Mouse (Mus musculus) hindbrain, embryonic 10.5 days (tissue): Measurements from ENCODE around the gene Ralgps1. TPM values are rescaled to one million over a fixed set of nuclear protein-coding genes. Genes with fewer than 3 reads are reported as not detected.

Experiments used
- DNase-seq: peaks from one replicate; pipeline ENCODE4 v3.0.0-alpha.2; 2017; ENCODE audit warnings: low spot score
- H3K27ac ChIP-seq: fragments of 300-500 bp; sonication (generic); 2 replicates; pipeline ENCODE4 v1.5.1; 2016; ENCODE audit warnings: mild to moderate bottlenecking, moderate library complexity
- H3K27me3 ChIP-seq: fragments of 300-500 bp; sonication (generic); 2 replicates; pipeline ENCODE4 v1.6.1; 2016; ENCODE audit warnings: mild to moderate bottlenecking; ENCODE audit not compliant: poor library complexity, insufficient read depth, severe bottlenecking
- H3K36me3 ChIP-seq: fragments of 300-500 bp; sonication (generic); 2 replicates; pipeline ENCODE4 v1.6.1; 2016; ENCODE audit warnings: mild to moderate bottlenecking, moderate library complexity
- H3K4me1 ChIP-seq: fragments of 300-500 bp; sonication (generic); replicated peaks from 2 replicates; pipeline ENCODE4 v1.6.1; 2016; ENCODE audit warnings: mild to moderate bottlenecking
- H3K4me3 ChIP-seq: fragments of 300-500 bp; sonication (generic); 2 replicates; pipeline ENCODE4 v1.5.1; 2016; ENCODE audit warnings: mild to moderate bottlenecking, moderate library complexity
- H3K9me3 ChIP-seq: fragments of 300-500 bp; sonication (generic); 2 replicates; pipeline ENCODE4 v1.6.1; 2016; ENCODE audit warnings: mild to moderate bottlenecking, moderate library complexity
- WGBS: fragments of 180-500 bp; shearing (Covaris S2); methylation state at CpG from one replicate; pipeline ENCODE4 v1.1.7; 2016; 5-methylcytosine and 5-hydroxymethylcytosine counted together
- polyA plus RNA-seq: library from polyadenylated mRNA; unstranded; fragments of >200 nt; fragmentation: Nextera tagmentation; extraction: Ambion mirVana; gene quantifications from 2 replicates; pipeline ENCODE4 v1.2.1, GENCODE M21; 2016

The Ralgps1 gene
- polyA plus RNA-seq, 1 experiment from 2014 or later = 12.2 TPM

DNA sequence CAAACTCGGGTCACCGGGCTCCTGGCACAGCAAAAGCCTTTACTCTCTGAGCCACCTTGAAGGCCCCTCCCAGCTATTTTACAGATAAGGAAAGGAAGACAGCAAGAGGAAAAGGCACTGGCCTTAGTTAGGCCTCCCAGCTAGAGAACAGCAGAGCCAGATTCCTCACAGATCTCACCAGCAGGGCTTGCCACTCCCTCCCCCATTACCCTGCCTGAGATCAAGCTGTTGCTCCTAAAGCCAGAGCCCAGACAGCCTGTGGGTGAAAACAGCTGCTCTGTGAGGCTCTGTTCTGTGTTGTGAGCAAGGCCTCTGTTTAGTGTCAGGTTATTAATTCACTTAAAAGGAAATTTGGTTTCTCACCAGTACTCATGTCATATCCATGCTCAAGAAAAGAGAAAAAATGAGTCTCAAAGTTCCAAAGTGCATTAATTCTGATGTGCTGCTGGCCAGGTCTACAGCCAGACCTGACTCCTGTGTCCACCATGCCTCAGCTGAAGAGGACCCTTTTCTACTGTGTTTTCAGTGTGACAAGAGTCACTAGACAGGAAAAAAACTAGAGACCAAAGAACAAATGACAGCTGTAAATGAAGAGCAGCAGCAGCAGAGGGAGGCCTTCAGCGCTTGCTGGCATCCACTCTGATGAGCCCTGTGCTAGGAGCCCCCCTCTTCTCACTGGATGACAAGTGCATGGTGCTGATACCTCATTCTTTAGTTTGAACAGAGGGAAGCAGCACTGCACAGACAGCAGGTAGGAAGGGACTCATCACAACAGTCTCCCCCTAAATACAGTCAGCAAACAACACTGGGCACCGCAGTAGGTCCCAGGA lies 55.8 kb downstream of the Ralgps1 start:
- Histone ChIP-seq H3K4me3 (no peak overlapping the region), H3K36me3 (no peaks in the 10 kb centered on the region), H3K27ac (no peak overlapping the region), H3K4me1 (peaks cover 31% of the 10 kb centered on the region), H3K9me3 (no peaks in the 10 kb centered on the region), H3K27me3 (peaks cover 26% of the 10 kb centered on the region)
- no peak for DNase-seq
- 88% methylated on average over 4 of the region's 4 CpGs for WGBS

DNA sequence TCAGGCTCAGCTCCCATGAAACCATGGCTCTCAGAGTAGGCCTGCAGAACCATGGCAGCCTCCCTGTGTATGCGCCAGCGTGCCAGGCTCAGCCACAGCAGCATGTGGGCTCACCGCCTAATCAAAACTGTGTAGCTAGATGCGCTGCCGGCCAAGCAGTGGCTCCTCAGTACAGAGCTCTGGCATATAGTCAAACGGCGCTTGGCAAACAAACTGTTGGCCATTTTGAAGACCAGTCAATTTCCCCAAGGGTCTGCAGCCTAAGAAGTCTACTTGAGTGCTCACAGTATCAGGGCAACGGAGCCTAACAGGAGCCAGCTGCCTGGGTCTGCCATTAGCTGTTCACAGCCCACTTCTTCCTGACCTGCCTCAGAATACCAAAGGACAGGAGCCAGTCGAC lies 61.9 kb downstream of the Ralgps1 start:
- Histone ChIP-seq H3K9me3 (no peaks in the 10 kb centered on the region), H3K4me1 (0 out of 2 replicates have a peak, but pooled peaks cover 4% of the 10 kb centered on the region), H3K36me3 (0 out of 2 replicates have a peak, but pooled peaks cover 9% of the 10 kb centered on the region), H3K4me3 (no peak overlapping the region), H3K27me3 (no peaks in the 10 kb centered on the region), H3K27ac (no peak overlapping the region)
- DNase-seq = no peak
- 96% methylated on average over 9 of the region's 9 CpGs for WGBS

DNA sequence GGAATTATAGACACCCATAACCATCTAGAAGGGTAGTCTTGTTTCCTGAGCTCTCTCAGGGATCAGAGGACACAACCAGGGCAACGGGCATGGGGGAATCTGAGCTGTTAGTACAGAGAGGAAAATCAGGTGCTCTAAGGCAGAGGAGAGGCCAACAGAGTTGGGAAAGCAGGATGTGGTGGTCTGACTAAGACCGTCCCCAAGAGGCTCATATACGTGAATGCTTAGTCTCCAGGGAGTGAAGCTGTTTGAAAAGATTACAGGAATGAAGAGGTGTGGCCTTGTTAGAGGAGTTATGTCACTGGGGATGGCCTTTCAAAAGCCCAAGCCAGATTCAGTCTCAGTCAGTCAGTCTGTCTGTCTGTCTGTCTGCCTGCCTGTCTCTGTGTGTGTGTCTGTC lies 64.7 kb downstream of the Ralgps1 start:
- no peak overlapping the region for H3K4me3 ChIP-seq
- WGBS = 80% methylated on average over 3 of the region's 3 CpGs
- DNase-seq = no peak
- no peak overlapping the region for H3K27ac ChIP-seq
- 0 out of 2 replicates have a peak, but pooled peaks cover 9% of the 10 kb centered on the region for H3K36me3 ChIP-seq
- peaks cover 17% of the 10 kb centered on the region; the same call in 1 of the 2 replicates for H3K4me1 ChIP-seq
- H3K9me3 ChIP-seq = no peaks in the 10 kb centered on the region
- no peaks in the 10 kb centered on the region for H3K27me3 ChIP-seq

DNA sequence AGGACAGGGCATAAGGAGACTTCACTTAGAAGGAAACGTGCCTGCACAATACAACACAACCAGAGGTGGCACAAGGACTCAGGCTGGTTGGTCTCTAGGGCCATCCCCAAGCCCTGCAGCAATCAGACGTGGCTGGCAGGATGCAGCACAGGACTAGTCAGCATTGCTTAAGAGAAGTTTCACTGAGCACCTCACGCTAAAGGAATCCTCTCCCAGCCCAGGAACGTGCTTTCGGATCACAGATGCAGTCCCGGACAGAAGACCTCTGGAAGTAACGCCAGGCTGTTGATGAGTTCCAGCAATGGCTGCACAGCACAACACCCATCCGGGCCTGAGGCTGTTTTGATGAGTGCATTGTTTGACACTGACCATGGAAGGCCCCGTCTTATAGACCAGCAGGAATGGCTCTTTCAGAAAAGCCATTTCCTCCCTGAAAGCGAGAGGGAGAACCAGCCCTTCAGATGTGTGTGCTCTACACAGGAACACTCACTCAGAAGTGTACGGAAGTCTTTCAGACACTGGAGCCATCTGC lies 67.8 kb downstream of the Ralgps1 start:
- WGBS = 86% methylated on average over 11 of the region's 11 CpGs
- Histone ChIP-seq H3K36me3 (no peaks in the 10 kb centered on the region), H3K4me1 (peaks cover 20% of the 10 kb centered on the region), H3K4me3 (no peak overlapping the region), H3K9me3 (no peaks in the 10 kb centered on the region), H3K27ac (peak overlapping the region; percentile 23; the same call in 1 of the 2 replicates), H3K27me3 (no peaks in the 10 kb centered on the region)
- no peak for DNase-seq

DNA sequence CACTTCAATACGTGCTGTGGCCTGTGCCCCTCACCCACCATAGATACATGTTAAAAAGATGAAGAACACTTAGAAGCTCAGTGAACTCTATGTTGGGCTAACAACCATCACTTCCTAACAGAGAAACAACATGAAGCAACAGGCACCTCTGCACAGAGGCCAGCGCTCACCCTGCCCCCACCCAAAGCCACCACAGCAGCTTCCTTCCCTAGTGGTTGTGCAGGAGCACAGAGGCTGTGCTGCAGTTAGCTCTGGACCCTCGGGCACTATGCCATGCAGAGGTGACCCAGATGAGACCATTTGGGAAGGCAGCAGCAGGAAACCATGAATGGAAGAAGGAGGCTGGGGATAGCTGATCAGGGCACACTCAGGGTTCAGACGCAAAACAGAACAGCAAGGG lies 68.5 kb downstream of the Ralgps1 start:
- Histone ChIP-seq H3K27ac (no peak overlapping the region), H3K9me3 (no peaks in the 10 kb centered on the region), H3K4me3 (no peak overlapping the region), H3K27me3 (no peaks in the 10 kb centered on the region), H3K4me1 (peaks cover 20% of the 10 kb centered on the region), H3K36me3 (no peaks in the 10 kb centered on the region)
- 82% methylated on average over 4 of the region's 4 CpGs for WGBS
- DNase-seq = no peak

DNA sequence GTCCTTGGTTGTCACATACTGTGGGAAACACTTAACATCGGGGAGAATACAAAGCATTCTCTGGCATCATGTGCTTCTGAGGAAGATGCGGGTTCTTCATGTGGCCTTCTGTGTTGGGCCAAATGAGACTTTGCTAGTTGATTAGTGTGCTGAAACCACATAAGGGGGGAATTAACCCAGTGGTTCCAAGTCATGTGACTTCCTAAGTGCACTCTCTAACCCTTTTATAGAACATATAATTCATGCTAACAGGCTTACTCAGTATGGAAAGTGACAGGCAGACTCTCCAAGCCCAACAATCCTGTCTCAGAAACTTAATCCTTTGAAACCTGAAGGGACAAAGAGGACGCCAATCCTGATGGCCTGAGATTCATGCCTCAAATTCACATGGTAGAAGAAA lies 68.9 kb downstream of the Ralgps1 start:
- 90% methylated on average over 3 of the region's 3 CpGs for WGBS
- DNase-seq = no peak
- no peak overlapping the region for H3K27ac ChIP-seq

DNA sequence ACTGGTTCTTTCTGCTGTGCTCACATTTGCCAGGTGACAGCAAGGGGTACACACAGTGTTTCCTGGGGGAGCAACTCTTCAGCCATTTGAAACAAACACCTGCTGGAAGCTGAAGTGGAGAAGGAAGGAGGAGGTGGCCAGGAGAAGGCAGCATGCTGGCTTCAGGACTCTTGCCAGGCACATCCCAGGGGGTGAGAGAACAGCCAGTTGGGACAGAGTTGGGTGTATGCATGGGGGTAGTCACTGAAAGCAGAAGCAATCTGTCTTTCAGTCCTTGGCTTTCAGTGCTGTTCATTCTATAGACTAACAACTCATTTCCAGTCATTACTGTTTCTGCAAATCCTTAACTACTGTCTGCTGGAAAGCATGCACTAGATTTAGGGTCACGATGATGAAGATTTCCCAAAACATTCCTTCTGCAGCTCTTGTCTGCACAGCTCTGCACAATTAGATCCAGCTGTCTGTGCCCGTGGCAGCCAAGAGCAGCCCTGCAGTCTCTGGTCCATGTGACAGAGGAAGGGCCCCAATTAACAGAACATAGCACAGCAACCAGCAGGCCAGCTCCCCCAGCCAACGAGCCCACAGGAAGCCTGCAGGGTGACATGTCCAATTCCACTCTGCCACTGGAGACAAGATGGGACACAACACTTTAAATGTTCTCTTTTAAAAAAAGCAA lies 70.8 kb downstream of the Ralgps1 start:
- no peak overlapping the region for H3K4me3 ChIP-seq
- H3K36me3 ChIP-seq = no peaks in the 10 kb centered on the region
- H3K27me3 ChIP-seq = no peaks in the 10 kb centered on the region
- H3K9me3 ChIP-seq = no peaks in the 10 kb centered on the region
- peaks cover 20% of the 10 kb centered on the region for H3K4me1 ChIP-seq
- WGBS = 61% methylated on average over 3 of the region's 3 CpGs
- DNase-seq = no peak
- H3K27ac ChIP-seq = peak overlapping the region; percentile 56; the same call in 1 of the 2 replicates

More for the DNA sequence above, 68.9 kb downstream of the Ralgps1 start:
- Histone ChIP-seq H3K4me3 (no peak overlapping the region), H3K36me3 (no peaks in the 10 kb centered on the region), H3K4me1 (peaks cover 20% of the 10 kb centered on the region), H3K9me3 (no peaks in the 10 kb centered on the region), H3K27me3 (no peaks in the 10 kb centered on the region)

DNA sequence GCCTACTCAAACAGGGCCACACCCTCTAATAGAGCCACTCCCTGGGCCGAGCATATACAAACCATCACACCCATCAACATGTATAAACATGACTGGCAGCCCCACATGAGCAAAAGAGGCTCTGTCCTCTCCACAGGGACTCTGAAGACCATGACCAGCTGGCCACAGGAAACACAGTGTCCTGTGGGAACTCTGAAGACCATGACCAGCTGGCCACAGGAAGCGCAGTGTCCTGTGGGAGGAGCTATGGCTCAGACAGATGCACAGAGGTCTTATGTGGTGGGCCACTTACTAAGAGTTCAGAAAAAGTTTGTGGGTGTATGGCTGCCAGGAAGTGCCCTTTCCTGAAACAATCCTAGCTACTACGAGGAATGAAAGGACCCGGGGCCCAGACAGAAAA lies 72.4 kb downstream of the Ralgps1 start:
- Histone ChIP-seq H3K27me3 (no peaks in the 10 kb centered on the region), H3K36me3 (no peaks in the 10 kb centered on the region), H3K4me3 (no peak overlapping the region), H3K9me3 (no peaks in the 10 kb centered on the region), H3K27ac (no peak overlapping the region), H3K4me1 (peaks cover 20% of the 10 kb centered on the region)
- 86% methylated on average over 4 of the region's 4 CpGs for WGBS
- no peak for DNase-seq

DNA sequence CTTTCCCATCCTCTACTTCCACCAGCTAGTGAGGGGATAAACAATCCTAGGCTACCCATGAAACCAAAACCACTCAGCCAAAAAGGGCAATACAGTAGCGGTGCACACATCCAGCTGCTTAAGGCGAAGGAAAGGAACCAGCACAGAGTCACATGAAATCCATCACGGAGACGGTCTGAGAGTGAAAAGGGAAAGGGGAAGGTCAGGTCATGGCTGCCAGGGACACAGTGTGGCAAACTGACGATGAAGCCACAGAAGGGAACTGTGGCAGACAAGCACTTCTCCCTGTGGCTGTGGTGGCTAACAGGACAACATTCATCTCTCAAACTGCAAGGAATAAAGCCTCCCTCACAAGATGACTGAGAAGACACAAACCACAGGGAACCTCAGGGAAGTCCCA lies 76.2 kb downstream of the Ralgps1 start:
- Histone ChIP-seq H3K36me3 (no peaks in the 10 kb centered on the region), H3K27ac (no peak overlapping the region), H3K27me3 (no peaks in the 10 kb centered on the region), H3K4me3 (no peak overlapping the region), H3K9me3 (no peaks in the 10 kb centered on the region), H3K4me1 (peaks cover under 1% of the 10 kb centered on the region; the same call in 1 of the 2 replicates)
- WGBS = 86% methylated on average over 5 of the region's 5 CpGs
- no peak for DNase-seq

DNA sequence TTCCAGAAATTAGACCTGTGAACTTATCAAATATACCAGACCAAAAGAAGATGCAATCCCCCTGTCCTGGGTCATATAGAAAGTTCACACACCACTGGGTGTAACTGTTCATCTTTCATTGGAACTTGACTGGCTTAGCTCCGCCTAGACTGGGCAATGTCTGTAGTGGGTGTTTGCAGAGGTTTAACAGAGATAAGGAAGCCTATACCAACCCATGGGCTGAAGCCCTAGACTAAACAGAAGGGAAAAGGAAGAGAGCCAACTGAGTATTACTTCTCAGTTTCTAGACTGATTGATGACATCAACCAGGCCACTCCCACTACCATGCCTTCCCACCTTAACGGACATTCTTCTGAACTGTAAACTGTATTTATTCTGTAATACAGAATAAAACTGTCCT lies 79.2 kb downstream of the Ralgps1 start:
- Histone ChIP-seq H3K4me1 (no peaks in the 10 kb centered on the region), H3K4me3 (no peak overlapping the region), H3K36me3 (0 out of 2 replicates have a peak, but pooled peaks cover 5% of the 10 kb centered on the region), H3K27me3 (no peaks in the 10 kb centered on the region), H3K27ac (no peak overlapping the region), H3K9me3 (0 out of 2 replicates have a peak, but pooled peaks cover 4% of the 10 kb centered on the region)
- 88% methylated on average over 2 of the region's 2 CpGs for whole genome bisulfite sequencing
- DNase-seq = no peak

DNA sequence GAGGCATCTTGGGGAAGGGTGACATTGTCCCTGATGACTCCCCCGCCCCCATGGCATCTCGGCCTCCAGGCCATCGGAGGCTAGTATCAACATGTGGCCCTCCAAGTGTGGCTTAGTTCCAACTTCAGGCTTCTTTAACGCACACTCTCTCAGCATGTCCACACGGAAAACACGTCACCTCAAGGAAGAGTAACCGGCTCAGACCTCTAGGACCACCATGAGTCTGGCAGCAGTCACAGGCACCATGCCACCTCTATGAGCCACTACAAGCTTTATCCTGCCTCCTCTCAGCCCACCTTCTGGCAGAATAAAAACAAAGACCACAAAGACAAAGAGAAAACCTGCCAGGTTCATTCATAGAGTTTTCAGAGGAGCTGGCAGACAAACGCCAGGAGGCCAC lies 80.8 kb downstream of the Ralgps1 start:
- Histone ChIP-seq H3K9me3 (0 out of 2 replicates have a peak, but pooled peaks cover 4% of the 10 kb centered on the region), H3K36me3 (0 out of 2 replicates have a peak, but pooled peaks cover 5% of the 10 kb centered on the region), H3K4me3 (no peak overlapping the region), H3K4me1 (no peaks in the 10 kb centered on the region), H3K27me3 (no peaks in the 10 kb centered on the region), H3K27ac (no peak overlapping the region)
- 92% methylated on average over 8 of the region's 8 CpGs for WGBS
- DNase-seq = no peak

DNA sequence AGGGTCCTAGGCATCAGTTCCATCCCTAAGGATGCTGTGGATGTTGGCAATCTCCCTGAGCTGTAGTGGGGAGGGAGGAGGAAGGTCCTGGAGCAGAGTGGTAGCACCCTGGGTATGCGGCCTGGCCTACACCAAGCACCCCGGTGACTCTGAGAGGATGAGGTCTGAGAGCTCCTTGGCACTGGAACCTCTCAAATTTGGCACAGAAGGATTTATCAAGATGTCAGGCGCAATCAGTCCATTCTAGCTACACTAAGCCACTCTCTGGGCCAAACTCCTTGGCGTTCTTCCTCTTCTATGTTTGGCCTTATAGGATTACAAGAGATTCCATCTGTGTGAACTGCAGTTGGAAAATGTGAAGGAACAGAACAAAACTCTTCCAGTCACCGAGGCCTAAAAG lies 82.4 kb downstream of the Ralgps1 start:
- Histone ChIP-seq H3K4me3 (no peak overlapping the region), H3K4me1 (no peaks in the 10 kb centered on the region), H3K36me3 (0 out of 2 replicates have a peak, but pooled peaks cover 13% of the 10 kb centered on the region), H3K27me3 (no peaks in the 10 kb centered on the region), H3K27ac (no peak overlapping the region), H3K9me3 (0 out of 2 replicates have a peak, but pooled peaks cover 4% of the 10 kb centered on the region)
- 94% methylated on average over 5 of the region's 5 CpGs for WGBS
- DNase-seq = no peak

DNA sequence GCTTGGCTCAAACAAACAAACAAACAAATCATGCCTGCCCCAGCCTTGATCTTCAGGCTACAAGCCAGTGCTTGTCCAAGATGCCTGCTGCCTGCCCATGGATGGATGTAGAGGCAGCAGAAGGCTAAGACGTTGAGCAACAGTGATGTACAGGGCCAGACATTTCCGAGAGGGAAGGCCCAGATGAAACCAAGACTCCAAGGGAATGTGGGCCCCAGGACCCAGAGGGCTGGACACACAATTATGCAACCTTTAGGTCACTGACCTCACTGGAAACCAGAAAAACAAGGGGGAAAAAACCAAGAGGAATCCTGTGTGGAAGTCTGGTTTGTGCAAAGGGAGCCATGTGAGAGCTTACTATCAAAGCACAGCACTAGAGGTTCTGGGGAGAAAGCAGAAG lies 87.6 kb downstream of the Ralgps1 start:
- H3K4me3 ChIP-seq = no peak overlapping the region
- no peaks in the 10 kb centered on the region for H3K4me1 ChIP-seq
- H3K27ac ChIP-seq = no peak overlapping the region
- 75% methylated on average over 2 of the region's 2 CpGs for WGBS
- no peaks in the 10 kb centered on the region for H3K27me3 ChIP-seq
- peaks cover 12% of the 10 kb centered on the region; the same call in 1 of the 2 replicates for H3K36me3 ChIP-seq
- 0 out of 2 replicates have a peak, but pooled peaks cover 4% of the 10 kb centered on the region for H3K9me3 ChIP-seq
- DNase-seq = no peak
